Mouse (Mus musculus) heart, embryonic 15.5 days (tissue): Measurements from ENCODE around the gene Med9. TPM values are rescaled to one million over a fixed set of nuclear protein-coding genes. Genes with fewer than 3 reads are reported as not detected.

ENCODE experiments used
- ATAC-seq: fragments of 200-750 bp; cut with Nextera tagmentation; replicated peaks from 2 replicates; pipeline ENCODE4 v1.8.0; 2017; ENCODE audit warnings: low read depth, moderate TSS enrichment; ENCODE audit not compliant: insufficient number of reproducible peaks, insufficient read depth, low FRiP score
- H3K27ac ChIP-seq: fragments of 300-500 bp; sonication (generic); 2 replicates; pipeline ENCODE4 v1.5.1; 2015; ENCODE audit warnings: mild to moderate bottlenecking, inconsistent platforms
- H3K27me3 ChIP-seq: fragments of 300-500 bp; sonication (generic); 2 replicates; pipeline ENCODE4 v1.6.1; 2015; ENCODE audit warnings: inconsistent platforms
- H3K36me3 ChIP-seq: fragments of 300-500 bp; sonication (generic); 2 replicates; pipeline ENCODE4 v1.6.1; 2015; ENCODE audit warnings: mild to moderate bottlenecking, inconsistent platforms
- H3K4me1 ChIP-seq: fragments of 300-500 bp; sonication (generic); replicated peaks from 2 replicates; pipeline ENCODE4 v1.6.1; 2015; ENCODE audit warnings: inconsistent platforms
- H3K4me2 ChIP-seq: fragments of 300-500 bp; sonication (generic); 2 replicates; pipeline ENCODE4 v1.6.1; 2015; ENCODE audit warnings: inconsistent platforms, mild to moderate bottlenecking, moderate library complexity
- H3K4me3 ChIP-seq: fragments of 300-500 bp; sonication (generic); 2 replicates; pipeline ENCODE4 v1.5.1; 2015; ENCODE audit warnings: mild to moderate bottlenecking, inconsistent platforms
- H3K9ac ChIP-seq: fragments of 300-500 bp; sonication (generic); 2 replicates; pipeline ENCODE4 v1.6.1; 2015; ENCODE audit warnings: mild to moderate bottlenecking, inconsistent platforms
- H3K9me3 ChIP-seq: fragments of 300-500 bp; sonication (generic); replicated peaks from 2 replicates; pipeline ENCODE4 v1.6.1; 2016; ENCODE audit warnings: inconsistent platforms
- WGBS: fragments of 180-500 bp; shearing (Covaris S2); methylation state at CpG from one replicate; pipeline ENCODE4 v1.1.7; 2015; ENCODE audit warnings: mixed read lengths; 5-methylcytosine and 5-hydroxymethylcytosine counted together
- polyA plus RNA-seq: library from polyadenylated mRNA; unstranded; fragments of >200 nt; fragmentation: Nextera tagmentation; extraction: Ambion mirVana; gene quantifications from 2 replicates; pipeline ENCODE4 v1.2.1, GENCODE M21; 2015

Gene Med9
- polyA plus RNA-seq, 1 experiment from 2014 or later, result 40.0 TPM

DNA sequence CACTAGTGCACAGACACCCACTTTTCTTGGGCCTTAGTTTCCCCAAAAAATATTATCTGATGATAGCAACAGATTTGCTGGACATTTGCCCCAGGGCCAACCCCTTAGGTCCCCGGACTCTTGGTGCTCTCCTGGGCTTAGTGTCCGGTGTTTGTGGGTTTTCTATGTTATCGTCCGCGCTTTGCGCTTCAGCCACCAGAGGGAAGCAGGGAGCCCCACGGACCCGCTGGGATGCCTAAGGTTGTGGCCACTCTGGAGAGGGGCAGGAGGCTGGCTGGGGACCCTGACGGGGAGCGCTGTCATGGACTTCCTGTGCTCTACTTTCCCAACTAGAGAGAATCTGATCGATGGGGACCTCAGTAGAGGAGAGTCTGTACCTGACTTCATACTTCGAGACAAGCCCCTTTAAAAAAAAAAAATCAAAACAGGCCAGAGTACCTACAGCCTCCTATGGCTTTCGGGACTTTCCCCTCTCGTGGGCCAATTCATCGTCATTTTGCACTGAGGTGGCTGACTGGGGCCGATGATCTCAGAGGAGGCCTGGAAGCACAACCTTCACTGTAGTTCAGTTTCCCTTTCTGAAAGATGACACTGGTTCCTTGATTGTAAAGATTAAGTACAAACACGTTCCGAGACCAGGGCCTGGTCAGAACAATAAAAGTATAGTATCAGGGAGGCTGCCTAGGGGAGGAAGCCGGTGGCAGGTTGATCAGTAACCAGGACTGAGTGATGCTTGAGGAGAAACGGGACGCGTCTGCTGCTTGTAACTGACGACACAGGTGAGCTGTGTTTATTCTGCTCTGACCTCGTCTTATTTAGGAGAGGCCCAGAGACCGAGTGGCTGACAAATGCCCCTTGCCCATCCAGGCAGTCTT lies 17.5 kb downstream of the Med9 start:
- peak; percentile 65 for ATAC-seq
- Histone ChIP-seq H3K36me3 (peaks cover 4% of the 10 kb centered on the region; the same call in 1 of the 2 replicates), H3K27me3 (no peaks in the 10 kb centered on the region), H3K4me1 (peaks cover 53% of the 10 kb centered on the region), H3K4me3 (peak overlapping the region; percentile 55), H3K27ac (peak overlapping the region; percentile 81), H3K9ac (peak overlapping the region; percentile 67), H3K4me2 (peak overlapping the region; percentile 96), H3K9me3 (no peaks in the 10 kb centered on the region)
- 31% methylated on average over 25 of the region's 25 CpGs for WGBS

DNA sequence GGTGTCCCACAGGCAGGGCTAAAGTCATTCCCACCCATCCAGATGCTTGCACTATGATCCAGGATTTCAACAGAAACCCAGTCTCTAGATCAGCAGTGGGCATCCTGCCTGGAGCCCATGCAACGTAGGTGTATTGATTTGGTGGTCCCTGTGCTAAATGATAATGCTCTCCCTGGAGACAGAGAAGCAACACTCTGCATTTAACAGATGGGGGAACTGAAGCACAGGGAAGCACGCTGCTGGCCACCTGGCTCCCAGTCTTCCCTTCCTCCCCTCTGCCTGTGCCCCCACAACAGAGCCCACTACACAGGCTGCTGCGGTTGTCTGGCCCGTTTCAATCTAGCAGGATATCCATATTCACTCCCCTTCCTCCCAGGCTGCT lies 18.1 kb downstream of the Med9 start:
- no peak overlapping the region for H3K4me3 ChIP-seq
- H3K4me1 ChIP-seq, result peaks cover 47% of the 10 kb centered on the region
- no peak for ATAC-seq
- no peaks in the 10 kb centered on the region for H3K9me3 ChIP-seq
- H3K27ac ChIP-seq, result no peak overlapping the region
- H3K9ac ChIP-seq, result no peak overlapping the region
- no peak overlapping the region for H3K4me2 ChIP-seq
- H3K36me3 ChIP-seq, result peaks cover 2% of the 10 kb centered on the region; the same call in 1 of the 2 replicates
- H3K27me3 ChIP-seq, result no peaks in the 10 kb centered on the region
- WGBS, result 51% methylated on average over 4 of the region's 4 CpGs

DNA sequence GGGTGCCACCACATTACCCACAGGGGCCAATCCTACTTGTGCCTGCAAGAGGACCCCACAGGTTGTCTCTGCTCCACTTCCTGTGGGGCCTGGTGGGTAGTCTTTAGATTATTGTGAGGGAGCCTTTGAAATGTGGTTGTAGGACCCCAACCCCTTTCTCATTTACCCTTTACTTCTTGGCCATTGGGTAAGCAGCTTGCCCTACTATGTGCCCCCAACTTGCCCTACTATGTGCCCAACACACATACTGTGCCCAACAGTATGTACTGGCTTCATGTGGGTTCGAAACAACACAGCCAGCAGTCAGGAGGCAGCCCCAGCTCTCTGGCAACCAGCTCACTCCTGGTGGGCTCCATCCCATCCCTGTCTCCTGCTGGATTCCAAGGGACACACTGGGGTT lies 19.8 kb downstream of the Med9 start:
- 82% methylated on average over 1 of the region's 1 CpGs for WGBS
- Histone ChIP-seq H3K27me3 (no peaks in the 10 kb centered on the region), H3K4me1 (peaks cover 44% of the 10 kb centered on the region), H3K9me3 (no peaks in the 10 kb centered on the region), H3K36me3 (no peaks in the 10 kb centered on the region), H3K9ac (no peak overlapping the region), H3K27ac (no peak overlapping the region), H3K4me2 (no peak overlapping the region), H3K4me3 (no peak overlapping the region)
- no peak for ATAC-seq

DNA sequence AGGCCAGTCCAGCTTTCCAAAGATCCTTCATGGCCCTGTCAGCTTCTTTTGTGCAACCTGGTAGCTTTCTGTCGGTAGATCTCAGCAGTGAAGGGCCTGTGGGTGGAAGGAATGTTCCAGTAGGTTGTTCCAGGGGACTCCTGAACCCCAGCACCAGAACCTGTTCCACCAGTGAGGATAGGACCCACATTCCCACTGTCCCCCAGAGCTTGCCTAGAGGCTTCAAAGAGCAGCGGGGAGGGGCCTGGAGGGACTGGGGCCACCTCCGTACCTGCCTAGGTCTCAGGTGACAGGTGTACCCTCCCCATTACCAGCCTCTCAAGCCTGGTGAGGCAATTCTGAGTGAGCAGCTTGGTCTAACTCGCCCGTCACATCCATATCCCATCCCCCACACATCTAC lies 22.8 kb downstream of the Med9 start:
- no peak overlapping the region for H3K9ac ChIP-seq
- no peaks in the 10 kb centered on the region for H3K27me3 ChIP-seq
- H3K4me3 ChIP-seq, result no peak overlapping the region
- no peak for ATAC-seq
- no peaks in the 10 kb centered on the region for H3K36me3 ChIP-seq
- no peak overlapping the region for H3K4me2 ChIP-seq
- H3K9me3 ChIP-seq, result no peaks in the 10 kb centered on the region
- peaks cover 21% of the 10 kb centered on the region for H3K4me1 ChIP-seq
- WGBS, result 67% methylated on average over 5 of the region's 5 CpGs
- H3K27ac ChIP-seq, result no peak overlapping the region

DNA sequence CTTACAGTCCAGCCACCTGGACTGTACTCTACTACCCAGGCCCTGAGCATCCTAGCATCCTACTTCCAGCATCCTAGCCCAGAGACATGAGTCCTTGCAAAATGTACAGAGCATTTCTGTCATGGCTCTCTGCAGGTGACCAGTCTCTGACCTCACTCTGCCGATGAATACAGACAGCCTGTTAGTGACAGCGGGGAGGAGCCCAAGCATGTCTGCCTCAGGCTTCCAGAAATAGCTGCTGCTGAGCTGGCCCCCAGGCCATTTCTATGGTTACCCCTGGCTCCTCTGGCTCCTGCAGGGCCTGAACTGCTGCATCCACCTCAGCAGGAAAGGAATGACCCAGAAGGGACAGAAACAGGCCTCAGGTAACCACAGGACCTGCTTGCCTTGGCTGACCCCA lies 23.7 kb downstream of the Med9 start:
- H3K4me2 ChIP-seq, result no peak overlapping the region
- H3K4me3 ChIP-seq, result no peak overlapping the region
- peak; percentile 59; the same call in 1 of the 2 replicates for ATAC-seq
- no peak overlapping the region for H3K9ac ChIP-seq
- H3K27me3 ChIP-seq, result no peaks in the 10 kb centered on the region
- no peaks in the 10 kb centered on the region for H3K36me3 ChIP-seq
- H3K4me1 ChIP-seq, result peaks cover 13% of the 10 kb centered on the region
- H3K9me3 ChIP-seq, result no peaks in the 10 kb centered on the region
- peak overlapping the region; percentile 33; the same call in 1 of the 2 replicates for H3K27ac ChIP-seq
- 23% methylated on average over 2 of the region's 2 CpGs for WGBS

DNA sequence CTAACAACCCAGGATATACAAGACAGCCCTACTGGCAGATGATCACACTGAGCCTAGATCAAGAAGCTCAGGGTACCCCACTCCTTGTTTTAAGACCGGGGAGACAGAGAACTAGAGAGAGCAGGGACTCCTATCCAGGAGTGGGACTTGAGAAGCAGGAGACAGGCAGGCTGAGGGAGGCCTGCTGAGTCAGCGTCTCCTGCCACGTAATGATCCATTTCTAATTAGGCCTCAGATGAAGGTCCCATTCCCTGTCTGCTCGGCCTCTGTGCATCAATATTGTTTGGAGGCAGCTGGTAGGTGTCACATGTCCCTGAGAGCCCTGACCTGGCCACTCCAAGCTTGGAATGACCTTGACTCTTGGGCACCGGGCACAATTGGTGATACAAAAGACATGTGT lies 25.4 kb downstream of the Med9 start:
- Histone ChIP-seq H3K27ac (no peak overlapping the region), H3K4me3 (no peak overlapping the region), H3K4me2 (no peak overlapping the region), H3K27me3 (no peaks in the 10 kb centered on the region), H3K4me1 (peaks cover 13% of the 10 kb centered on the region), H3K36me3 (no peaks in the 10 kb centered on the region), H3K9ac (no peak overlapping the region), H3K9me3 (no peaks in the 10 kb centered on the region)
- WGBS, result 84% methylated on average over 5 of the region's 5 CpGs
- ATAC-seq, result no peak

DNA sequence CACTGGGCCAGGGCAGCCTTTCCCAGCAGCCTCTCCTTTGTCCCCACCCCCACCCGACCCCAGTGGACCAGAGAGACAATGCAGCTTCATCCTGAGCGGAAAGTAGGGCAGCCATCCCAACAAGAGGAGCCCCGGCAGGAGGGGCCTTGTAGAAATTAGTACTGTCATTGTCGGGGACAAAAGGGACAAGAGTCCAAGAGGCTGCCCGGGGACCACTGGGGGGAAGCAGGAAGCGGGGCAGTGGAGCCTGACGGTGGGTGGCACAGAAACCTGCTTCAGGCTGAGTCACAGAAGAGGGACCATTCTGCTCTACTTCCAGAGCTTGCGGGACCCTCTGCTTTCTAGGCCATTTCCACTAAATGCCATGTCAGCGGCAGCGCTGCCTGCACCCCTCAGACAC lies 27.2 kb downstream of the Med9 start:
- 66% methylated on average over 10 of the region's 10 CpGs for WGBS
- Histone ChIP-seq H3K4me3 (no peak overlapping the region), H3K36me3 (no peaks in the 10 kb centered on the region), H3K4me2 (no peak overlapping the region), H3K9ac (no peak overlapping the region), H3K27ac (no peak overlapping the region), H3K4me1 (peaks cover 13% of the 10 kb centered on the region), H3K27me3 (no peaks in the 10 kb centered on the region), H3K9me3 (no peaks in the 10 kb centered on the region)
- no peak for ATAC-seq

DNA sequence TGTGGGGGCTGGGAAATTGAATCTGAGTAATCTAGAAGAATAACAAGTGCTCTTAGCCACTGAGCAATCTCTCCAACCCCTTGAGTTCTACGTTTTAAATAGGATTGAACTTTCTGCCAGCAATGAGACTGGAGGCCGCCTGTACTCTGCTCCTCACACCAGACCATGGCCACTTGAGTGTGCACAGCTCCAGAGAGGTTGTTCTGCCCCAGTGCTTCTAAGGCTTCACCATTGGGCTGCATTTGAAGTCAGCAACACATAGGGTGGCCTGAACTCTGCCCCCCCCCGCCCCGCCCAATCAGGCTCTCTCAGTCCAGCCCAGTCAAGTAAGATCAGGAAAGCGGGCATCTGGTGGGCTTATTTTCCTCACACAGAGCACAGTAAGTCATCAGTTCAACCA lies 29.8 kb downstream of the Med9 start:
- no peak overlapping the region for H3K4me2 ChIP-seq
- ATAC-seq, result no peak
- no peaks in the 10 kb centered on the region for H3K4me1 ChIP-seq
- no peaks in the 10 kb centered on the region for H3K36me3 ChIP-seq
- H3K27ac ChIP-seq, result no peak overlapping the region
- WGBS, result 69% methylated on average over 5 of the region's 5 CpGs
- no peak overlapping the region for H3K4me3 ChIP-seq
- H3K9me3 ChIP-seq, result no peaks in the 10 kb centered on the region
- H3K27me3 ChIP-seq, result no peaks in the 10 kb centered on the region
- no peak overlapping the region for H3K9ac ChIP-seq

DNA sequence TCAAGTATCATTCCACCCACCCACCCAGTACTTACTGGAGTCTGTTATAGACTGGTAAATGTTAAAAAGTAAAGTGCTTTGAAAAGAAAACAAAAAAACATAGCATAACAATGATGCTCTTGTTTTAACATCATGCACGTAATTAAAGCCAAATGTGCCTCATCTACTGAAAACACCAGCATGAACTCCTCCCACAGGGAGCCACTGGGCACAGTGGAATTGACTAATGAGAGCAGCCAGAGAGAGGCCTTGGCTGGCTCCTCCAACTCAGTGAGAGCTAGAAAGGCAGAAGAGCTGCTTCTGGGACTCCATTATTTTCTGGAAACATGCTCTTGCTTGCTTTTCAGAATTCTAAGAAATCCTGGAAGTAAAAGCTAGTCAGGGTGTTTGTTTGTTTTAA lies 41.4 kb downstream of the Med9 start:
- H3K4me1 ChIP-seq, result peaks cover 7% of the 10 kb centered on the region
- no peaks in the 10 kb centered on the region for H3K36me3 ChIP-seq
- H3K27me3 ChIP-seq, result no peaks in the 10 kb centered on the region
- no peak for ATAC-seq
- no peak overlapping the region for H3K4me2 ChIP-seq
- 85% methylated on average over 1 of the region's 1 CpGs for WGBS
- no peak overlapping the region for H3K27ac ChIP-seq
- no peaks in the 10 kb centered on the region for H3K9me3 ChIP-seq
- no peak overlapping the region for H3K9ac ChIP-seq
- no peak overlapping the region for H3K4me3 ChIP-seq

DNA sequence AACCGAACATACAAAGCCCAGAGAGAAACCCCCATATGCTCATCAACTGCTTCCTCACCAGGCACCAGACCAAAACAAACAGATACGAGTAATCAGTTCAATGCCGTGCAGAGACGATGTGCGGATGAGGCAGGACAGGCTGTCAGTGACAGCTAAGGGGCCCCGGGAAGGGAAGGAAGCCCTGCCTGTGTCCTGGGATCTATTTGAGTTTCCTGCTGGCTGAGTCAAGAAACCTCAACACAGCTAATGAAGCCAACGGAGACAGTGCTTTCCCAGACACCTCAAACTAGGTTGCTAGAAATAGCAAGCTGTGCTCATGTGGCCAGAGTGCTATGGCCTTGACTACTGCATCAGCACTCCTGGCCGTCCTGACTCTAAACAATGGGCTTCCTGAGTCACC lies 43.4 kb downstream of the Med9 start:
- 30% methylated on average over 8 of the region's 8 CpGs for WGBS
- peak overlapping the region; percentile 42; the same call in 1 of the 2 replicates for H3K27ac ChIP-seq

DNA sequence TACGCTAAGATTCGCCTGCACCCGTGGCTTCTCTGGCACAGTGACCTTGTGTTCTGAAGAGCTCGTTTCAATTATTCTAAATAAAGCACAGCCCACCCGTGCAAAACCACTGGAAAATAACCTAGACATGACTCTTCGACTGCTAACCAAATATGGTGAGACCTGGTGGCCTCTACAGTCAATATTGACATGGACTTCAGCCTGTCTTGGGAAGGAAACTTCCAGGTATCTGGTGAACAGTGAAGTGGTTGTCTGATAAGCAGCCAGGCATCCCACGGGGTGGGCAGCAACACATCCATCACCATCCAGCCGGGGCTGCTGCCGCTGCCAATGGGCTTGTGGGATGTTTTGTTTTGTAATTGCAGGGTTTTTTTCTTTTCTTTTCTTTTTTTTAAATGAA lies 46.3 kb downstream of the Med9 start:
- Histone ChIP-seq H3K36me3 (no peaks in the 10 kb centered on the region), H3K9me3 (no peaks in the 10 kb centered on the region), H3K27ac (0 out of 2 replicates have a peak overlapping the region, but pooled peaks have one; percentile 3), H3K4me3 (no peak overlapping the region), H3K27me3 (no peaks in the 10 kb centered on the region), H3K9ac (no peak overlapping the region), H3K4me1 (peaks cover 8% of the 10 kb centered on the region), H3K4me2 (no peak overlapping the region)
- WGBS, result 28% methylated on average over 9 of the region's 9 CpGs
- no peak for ATAC-seq

More for the DNA sequence above, 43.4 kb downstream of the Med9 start:
- Histone ChIP-seq H3K9ac (no peak overlapping the region), H3K4me3 (no peak overlapping the region), H3K4me2 (no peak overlapping the region), H3K9me3 (no peaks in the 10 kb centered on the region), H3K27me3 (no peaks in the 10 kb centered on the region), H3K36me3 (no peaks in the 10 kb centered on the region), H3K4me1 (peaks cover 8% of the 10 kb centered on the region)
- ATAC-seq, result peak; percentile 60
